Mouse (Mus musculus) liver, embryonic 14.5 days (tissue): Measurements from ENCODE around the gene Rtf2.

Source experiments
- CTCF ChIP-seq: IDR thresholded peaks from 2 replicates; pipeline ENCODE4 v1.5.1; 2016; ENCODE audit warnings: antibody characterized with exemption, low read depth, control low read depth
- EP300 ChIP-seq: IDR thresholded peaks from 2 replicates; pipeline ENCODE4 v1.6.1; 2016; ENCODE audit warnings: antibody characterized with exemption, low read depth

GRCm38 (mm10) chr2:172418208-172418607 is 22.1 kb upstream of the Rtf2 start:
- TF ChIP-seq CTCF (no peak), EP300 (no peak)
